Mouse (Mus musculus) kidney, adult 2 months (tissue): Measurements from ENCODE around the gene Nlgn2.

Source experiments
- CTCF ChIP-seq: fragments of 200-500 bp; conservative IDR thresholded peaks from 2 replicates; pipeline ENCODE4 v1.5.1; 2011; ENCODE audit warnings: low read depth, mild to moderate bottlenecking, control low read depth, low read length, moderate library complexity, mixed read lengths; ENCODE audit not compliant: insufficient read depth, insufficient read length
- POLR2A ChIP-seq: fragments of 200-500 bp; IDR thresholded peaks from one replicate; pipeline ENCODE4 v1.6.1; 2011; ENCODE audit warnings: low read depth, low read length, control low read depth

- TF ChIP-seq CTCF (no peak), POLR2A (no peak)
Measured at GRCm38 (mm10) chr11:69836703-69837576, 644 bp downstream of the Nlgn2 start.
